Mouse (Mus musculus): ENCODE measurements around the gene Trim27.

Trim27 gene

DNA sequence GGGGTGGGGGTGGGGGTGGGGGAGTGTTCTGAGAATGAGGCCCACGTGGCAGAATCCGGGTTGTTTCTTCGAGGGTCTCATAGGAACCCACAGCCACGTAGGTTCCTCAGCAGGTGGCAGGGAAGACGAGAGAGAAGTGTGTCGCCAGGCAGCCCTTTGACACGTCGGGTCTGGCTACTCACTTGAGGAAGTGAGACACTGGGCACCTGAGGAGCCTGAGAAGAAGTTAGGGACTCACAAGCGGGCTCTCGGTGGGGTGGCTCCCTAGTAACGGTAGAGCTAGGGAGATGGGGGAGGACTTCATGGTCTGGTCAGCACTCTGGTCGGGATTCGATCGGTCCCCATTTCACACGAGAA is at the start of gene Trim27:
TSS of gene Trim27 (plus strand) at position 79 of the 357 bp plus-strand sequence.
- no peak for DNase-seq (ENCODE audit: low read depth, low spot score)

DNA sequence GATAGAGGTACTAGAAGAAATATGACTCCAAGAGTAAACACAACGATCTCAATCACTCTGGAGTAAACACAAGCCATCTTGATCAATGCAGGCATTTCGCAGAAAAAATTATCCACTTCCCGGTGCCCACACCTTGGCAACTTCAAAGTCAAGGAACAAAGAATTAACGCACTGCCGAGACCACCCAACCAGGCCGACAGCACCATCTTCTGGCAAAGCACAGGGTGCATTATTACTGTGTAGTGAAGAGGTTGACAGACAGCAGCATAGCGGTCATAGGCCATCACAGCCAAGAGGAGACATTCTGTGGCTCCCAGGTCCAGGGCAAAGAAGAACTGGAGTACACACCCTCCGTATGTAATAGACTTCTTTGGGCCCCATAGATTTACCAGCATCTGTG is 36.8 kb upstream of the Trim27 start:
- no peak for DNase-seq (ENCODE audit: low read depth, low spot score)

DNA sequence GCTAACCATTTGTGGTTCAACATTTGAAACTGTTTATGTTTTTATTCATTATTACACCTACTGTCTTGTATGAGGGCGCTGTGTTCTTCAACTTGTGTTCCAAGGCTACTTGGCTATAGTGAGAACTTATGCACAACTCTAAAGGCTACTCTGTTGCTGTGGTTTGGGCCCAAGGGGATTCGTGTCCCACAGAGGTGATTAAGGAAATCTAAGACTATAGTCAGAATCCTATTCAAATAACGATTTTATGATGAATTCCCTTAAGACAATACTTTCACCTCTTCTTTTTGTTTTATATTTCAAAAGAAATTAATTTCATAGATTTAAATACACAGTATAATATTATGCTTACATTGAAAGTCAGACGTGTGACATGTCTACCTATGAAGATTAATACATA is 33.5 kb upstream of the Trim27 start, which contains the start of gene Olfr1368:
TSS of gene Olfr1368 (minus strand) at position 101 of the 400 bp plus-strand sequence.
- DNase-seq (ENCODE audit: low read depth, low spot score): no peak

DNA sequence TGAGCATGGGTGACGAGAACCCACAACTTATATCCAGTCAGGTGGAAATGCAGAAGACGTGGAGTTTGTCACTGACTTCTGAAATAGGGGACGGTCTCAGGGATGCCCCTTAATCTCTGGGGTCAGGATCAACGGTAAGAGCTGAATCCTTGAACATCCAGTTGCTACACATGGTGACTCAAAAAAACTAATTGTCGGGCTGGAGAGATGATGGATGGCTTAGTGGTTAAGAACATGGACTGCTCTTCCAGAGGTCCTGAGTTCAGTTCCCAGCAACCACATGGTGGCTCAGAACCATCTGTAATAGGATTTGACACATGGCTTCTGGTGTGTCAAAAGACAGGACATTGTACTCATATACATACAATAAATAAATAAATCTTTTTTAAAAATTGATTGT is 23.4 kb upstream of the Trim27 start:
- no peak for DNase-seq (ENCODE audit: low read depth, low spot score)

GRCm38 (mm10) chr13:21158071-21158470 is 21.2 kb upstream of the Trim27 start:
- DNase-seq (ENCODE audit: low read depth, low spot score): no peak

- DNase-seq (ENCODE audit: low read depth, low spot score): no peak
These were observed 20.3 kb upstream of the Trim27 start for GRCm38 (mm10) chr13:21158785-21159474.

DNA sequence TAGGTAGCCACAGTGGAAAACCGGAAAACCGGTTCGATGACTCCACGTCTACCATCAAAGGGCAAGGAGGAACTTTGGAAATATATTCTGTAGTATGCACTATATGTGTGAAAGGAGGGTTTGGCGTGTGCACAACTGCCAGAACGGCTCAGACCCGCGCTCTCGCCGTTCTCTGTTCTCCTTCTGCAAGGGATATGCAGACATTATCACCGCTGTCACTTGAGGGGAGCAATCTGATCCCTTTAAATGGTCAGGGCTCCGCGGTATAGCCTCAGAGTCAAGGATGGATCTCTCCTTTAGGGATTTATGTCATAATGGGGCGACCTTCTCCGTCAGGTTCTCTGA is 19.8 kb upstream of the Trim27 start:
- no peak for DNase-seq (ENCODE audit: low read depth, low spot score)

DNA sequence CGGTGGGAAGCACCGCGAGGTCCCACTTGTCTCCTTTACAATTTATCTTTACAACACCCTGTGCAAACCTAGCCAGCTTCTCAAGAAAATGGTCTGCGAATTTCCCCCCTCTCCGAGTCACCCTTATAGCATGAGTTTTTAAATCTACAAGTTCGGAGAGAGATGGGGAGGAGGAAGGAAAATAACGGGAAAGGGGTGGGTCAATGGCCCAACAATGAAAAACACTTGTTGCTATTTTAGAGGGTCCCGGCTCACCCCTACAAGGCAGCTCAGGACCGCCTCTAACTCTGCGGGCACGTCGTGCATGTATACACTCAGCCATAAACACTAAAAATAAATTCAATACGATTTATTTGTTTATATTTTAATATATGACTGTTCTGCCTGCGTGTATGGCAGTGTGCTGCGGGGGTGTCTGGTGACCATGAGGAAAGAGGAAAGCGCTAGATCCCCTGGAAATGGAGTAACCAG is 19.2 kb upstream of the Trim27 start:
- no peak for DNase-seq (ENCODE audit: low read depth, low spot score)

DNA sequence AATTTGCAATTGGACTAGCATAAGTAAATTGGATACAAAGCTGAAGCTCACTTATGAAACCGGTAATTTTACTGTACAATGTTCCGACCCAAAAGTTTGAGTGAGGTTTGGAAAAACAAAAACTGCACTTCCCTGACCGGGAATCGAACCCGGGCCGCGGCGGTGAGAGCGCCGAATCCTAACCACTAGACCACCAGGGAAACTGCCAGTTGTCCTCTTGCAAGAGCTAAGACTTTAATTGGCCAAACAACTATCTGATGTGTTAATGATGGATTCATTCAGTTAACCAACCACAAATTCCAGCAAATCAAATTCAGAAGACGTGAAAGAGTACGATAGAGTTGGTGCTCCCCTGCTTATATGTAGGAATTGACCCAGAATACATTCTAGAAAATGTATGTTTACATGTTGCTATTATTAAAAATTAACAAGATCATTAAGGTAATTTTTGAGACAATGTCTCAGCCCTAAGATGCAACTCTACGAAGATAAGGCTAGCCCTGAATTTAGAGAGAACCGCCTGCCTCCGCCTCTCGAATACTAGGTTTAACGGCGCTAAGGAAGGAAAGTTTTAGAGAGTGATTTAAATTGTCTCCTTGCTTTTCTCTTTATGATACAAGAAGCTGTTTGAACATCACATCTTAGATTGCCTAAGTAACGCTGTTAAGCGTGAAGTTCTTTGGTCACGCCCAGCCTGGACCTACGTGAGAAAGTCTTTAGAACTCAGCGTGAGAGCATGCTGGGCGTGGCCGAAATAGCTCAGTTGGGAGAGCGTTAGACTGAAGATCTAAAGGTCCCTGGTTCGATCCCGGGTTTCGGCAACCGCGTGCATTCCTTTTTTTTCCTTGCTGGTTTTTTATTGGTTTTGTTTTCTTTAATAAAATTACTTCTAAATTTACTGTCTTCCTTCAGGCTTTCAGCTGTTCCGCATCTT is 18.3 kb upstream of the Trim27 start:
- DNase-seq (ENCODE audit: low read depth, low spot score): peak; percentile 88

GRCm38 (mm10) chr13:21161591-21161990 is 17.7 kb upstream of the Trim27 start:
- DNase-seq (ENCODE audit: low read depth, low spot score): no peak

GRCm38 (mm10) chr13:21162591-21162990 is 16.7 kb upstream of the Trim27 start:
- no peak for DNase-seq (ENCODE audit: low read depth, low spot score)

DNA sequence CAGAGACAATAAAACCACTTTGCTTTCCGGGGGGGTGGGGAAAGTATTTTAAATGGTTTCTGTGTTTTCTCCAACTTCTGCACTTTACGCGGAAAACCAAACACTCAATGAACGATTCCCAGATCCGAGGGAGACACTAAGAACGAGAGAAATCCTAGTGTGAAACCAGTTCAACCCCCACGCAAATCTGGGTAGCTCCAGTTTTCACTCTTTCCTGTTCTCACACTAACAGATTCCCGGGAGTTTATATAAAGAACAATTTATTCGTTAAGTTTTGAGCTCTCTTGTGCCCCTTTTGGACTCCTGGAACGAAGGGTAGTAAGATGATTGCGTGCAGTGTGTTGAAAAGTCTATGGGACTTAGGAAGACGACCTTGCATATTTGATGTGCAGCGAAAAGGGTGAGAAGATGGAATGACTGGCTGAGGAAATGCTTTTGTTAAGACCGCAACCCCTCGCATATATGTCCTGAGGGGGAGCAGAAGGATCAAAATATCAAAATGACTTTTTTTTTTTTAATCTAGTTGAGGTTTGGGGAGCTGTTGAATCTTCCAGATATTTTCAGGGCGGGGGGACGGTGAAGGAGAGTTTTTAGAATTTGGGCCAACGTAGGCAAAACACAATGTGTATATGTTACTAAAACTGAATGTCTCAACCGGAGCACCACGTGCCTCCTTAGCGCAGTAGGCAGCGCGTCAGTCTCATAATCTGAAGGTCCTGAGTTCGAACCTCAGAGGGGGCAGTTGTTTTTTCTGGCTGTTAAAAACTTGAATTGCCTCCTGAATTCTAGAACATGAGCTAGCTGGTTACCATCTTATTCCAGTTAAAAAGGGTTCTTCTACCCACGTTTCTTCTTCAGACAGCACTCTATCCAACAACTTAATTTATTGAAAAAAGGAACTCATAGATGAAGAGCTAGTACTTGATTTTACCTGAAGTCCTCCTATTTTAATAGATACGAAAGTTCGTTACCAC is 12.0 kb upstream of the Trim27 start:
- DNase-seq (ENCODE audit: low read depth, low spot score): no peak

DNA sequence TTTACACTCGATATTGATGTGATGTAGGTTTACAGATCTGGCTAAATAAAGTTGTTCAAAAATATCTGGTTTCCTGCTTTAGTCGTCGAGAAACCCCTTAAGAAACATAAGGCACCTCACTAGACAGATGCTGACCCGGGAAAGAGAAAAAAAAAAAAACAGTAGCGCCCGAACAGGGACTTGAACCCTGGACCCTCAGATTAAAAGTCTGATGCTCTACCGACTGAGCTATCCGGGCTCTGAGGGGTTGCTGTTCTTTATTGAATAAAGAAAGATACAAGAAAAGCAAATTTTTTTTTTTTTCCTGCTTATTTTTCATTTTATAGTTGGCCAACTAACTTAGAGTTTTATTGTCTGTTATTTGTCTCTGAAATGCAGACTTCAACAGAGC is 11.3 kb upstream of the Trim27 start:
- no peak for DNase-seq (ENCODE audit: low read depth, low spot score)

- no peak for DNase-seq (ENCODE audit: low read depth, low spot score)
These were observed 10.8 kb upstream of the Trim27 start for GRCm38 (mm10) chr13:21168371-21169011.

GRCm38 (mm10) chr13:21169121-21169656 is 10.1 kb upstream of the Trim27 start:
- DNase-seq (ENCODE audit: low read depth, low spot score): no peak

- peak; percentile 77 for DNase-seq (ENCODE audit: low read depth, low spot score)
These were observed 9.4 kb upstream of the Trim27 start for GRCm38 (mm10) chr13:21169657-21170430.

DNA sequence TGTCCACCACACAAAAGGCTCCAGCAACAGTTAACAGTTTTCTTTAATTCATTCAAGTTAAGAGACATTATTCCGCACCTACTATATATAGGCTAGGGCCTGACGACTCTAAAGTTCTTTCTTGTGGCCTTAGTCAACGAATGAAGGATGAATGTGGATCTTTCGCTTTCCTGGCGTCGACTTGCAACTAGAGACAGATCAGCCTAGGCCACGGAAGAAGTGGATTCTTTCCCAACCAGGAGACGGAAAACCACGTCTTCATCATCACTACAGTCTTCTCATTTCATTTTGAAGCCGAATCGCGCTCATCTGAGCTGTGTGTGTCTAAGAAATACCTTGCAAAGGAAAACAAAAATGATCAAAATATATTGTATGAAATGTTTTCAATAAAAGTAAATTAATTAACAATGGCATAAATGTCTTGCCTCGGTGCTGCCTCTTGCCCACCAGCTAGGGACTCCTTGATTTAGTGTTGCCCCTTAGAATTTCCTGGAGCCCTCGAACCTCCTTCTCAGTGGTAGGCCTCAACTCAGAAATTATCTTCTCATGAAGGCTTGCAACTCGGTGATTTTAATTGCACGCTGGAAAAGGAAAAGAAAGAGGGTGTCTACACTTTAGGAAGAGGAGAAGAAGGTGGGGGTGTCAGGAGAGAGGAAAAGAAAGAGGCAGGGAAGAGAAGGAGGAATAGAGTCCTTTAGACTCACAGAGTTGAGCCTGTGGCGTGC is 8.7 kb upstream of the Trim27 start:
- DNase-seq (ENCODE audit: low read depth, low spot score): no peak

DNA sequence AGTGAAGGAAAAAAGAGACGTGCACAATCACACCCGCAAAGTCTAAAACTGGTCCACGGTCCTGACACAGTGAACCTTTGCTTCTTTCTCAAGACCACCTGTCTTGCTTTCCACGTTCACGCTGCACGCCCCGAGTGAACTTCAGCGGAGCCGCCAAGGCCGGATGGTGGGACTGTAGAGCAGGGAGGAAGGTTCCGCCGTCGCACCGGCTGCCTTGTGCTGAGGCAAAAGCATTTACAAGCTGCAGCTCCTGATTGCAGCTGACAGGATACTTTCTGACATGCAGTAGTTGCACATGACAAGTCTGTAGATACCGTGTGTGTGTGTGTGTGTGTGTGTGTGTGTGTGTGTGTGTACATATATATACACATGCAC is 8.1 kb upstream of the Trim27 start:
- no peak for DNase-seq (ENCODE audit: low read depth, low spot score)

DNA sequence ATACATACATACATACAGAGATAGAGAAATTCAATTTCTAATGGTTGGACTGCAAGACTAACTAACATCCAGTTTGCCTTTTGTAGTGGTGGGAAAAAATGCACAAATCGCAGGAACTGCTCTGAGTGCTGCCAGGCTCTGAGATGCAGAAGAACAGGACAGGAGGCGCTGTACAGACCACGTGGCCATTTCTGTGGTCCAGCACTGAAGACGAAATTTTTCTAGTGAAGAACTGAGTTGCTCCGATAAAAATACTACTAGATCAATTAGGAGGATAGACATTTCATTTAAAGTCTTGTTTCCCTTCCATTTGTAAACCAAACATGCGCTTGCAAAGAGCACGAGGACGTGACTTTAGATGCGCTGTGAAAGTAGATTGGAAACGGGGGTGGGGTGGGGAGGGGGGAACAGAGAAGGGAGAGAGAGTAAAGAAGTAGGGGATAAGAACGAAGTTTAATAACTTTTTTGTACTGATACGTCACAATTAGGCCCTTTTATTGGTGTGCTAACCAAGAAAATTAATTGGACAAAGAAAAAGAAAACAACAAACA is 7.6 kb upstream of the Trim27 start:
- DNase-seq (ENCODE audit: low read depth, low spot score): no peak

Measured in retina, adult 2 months (tissue).